Mouse (Mus musculus) MEL (cell line): ENCODE measurements around the gene Gm20388.

Experiments
- CTCF ChIP-seq, 3 experiments: IDR thresholded peaks in 2 of 3; conservative IDR thresholded peaks in 1 of 3; 2 replicates each; pipeline ENCODE4 v1.5.1; 2011 to 2012; ENCODE audit warnings: low read length in 3 of 3, low read depth in 2 of 3, mild to moderate bottlenecking in 2 of 3, improper control_type of control experiment in 1 of 3, inconsistent platforms in 1 of 3, mixed read lengths in 1 of 3, moderate library complexity in 1 of 3; ENCODE audit not compliant: control insufficient read depth in 1 of 3, insufficient read depth in 1 of 3, poor library complexity in 1 of 3, severe bottlenecking in 1 of 3
- ETS1 ChIP-seq: IDR thresholded peaks from 2 replicates; pipeline ENCODE4 v1.6.1; 2012; ENCODE audit warnings: low read depth, mild to moderate bottlenecking, inconsistent platforms, low read length, improper control_type of control experiment, moderate library complexity
- MYC ChIP-seq: IDR thresholded peaks from 2 replicates; pipeline ENCODE4 v1.6.1; 2011; ENCODE audit warnings: low read depth, mild to moderate bottlenecking, low read length, improper control_type of control experiment, moderate library complexity
- POLR2A ChIP-seq, 2 experiments: IDR thresholded peaks; 2 replicates each; pipeline ENCODE4 v1.6.1; 2011 to 2012; ENCODE audit warnings: low read length in 2 of 2, mild to moderate bottlenecking in 2 of 2, control low read depth in 1 of 2, improper control_type of control experiment in 1 of 2, low read depth in 1 of 2, moderate library complexity in 1 of 2; ENCODE audit not compliant: control insufficient read depth in 1 of 2, insufficient read depth in 1 of 2, poor library complexity in 1 of 2
- RAD21 ChIP-seq: IDR thresholded peaks from 2 replicates; pipeline ENCODE4 v1.6.1; 2011; ENCODE audit warnings: mild to moderate bottlenecking, low read depth, low read length, improper control_type of control experiment

GRCm38 (mm10) chr8:121729754-121730153 is 1819.1 kb downstream of the Gm20388 start:
- TF ChIP-seq RAD21 (no peak), CTCF (IDR thresholded peaks at IDR 0.05 in 2 of 3, conservative IDR thresholded peaks at IDR 0.05 in 1 of 3; ENCODE audit: control insufficient read depth in 1 of 3, insufficient read depth in 1 of 3, low read depth in 2 of 3, low read length in 3 of 3, poor library complexity in 1 of 3, severe bottlenecking in 1 of 3) (no peak), ETS1 (no peak), MYC (no peak), POLR2A (IDR thresholded peaks at IDR 0.05; ENCODE audit: control insufficient read depth in 1 of 2, insufficient read depth in 1 of 2, low read depth in 1 of 2, low read length in 2 of 2, poor library complexity in 1 of 2) (no peak)
